Mouse (Mus musculus) small intestine, adult 2 months (tissue): Measurements from ENCODE around the gene 4632433K11Rik. TPM values are rescaled to one million over a fixed set of nuclear protein-coding genes. Genes with fewer than 3 reads are reported as not detected.

Experiments used
- H3K27ac ChIP-seq: fragments of 200-500 bp; 2 replicates; pipeline ENCODE4 v1.5.1; 2012; ENCODE audit warnings: low read depth, low read length, control low read depth, inconsistent platforms; ENCODE audit not compliant: insufficient read depth
- H3K27me3 ChIP-seq: fragments of 200-500 bp; 2 replicates; pipeline ENCODE4 v1.6.1; 2012; ENCODE audit warnings: mild to moderate bottlenecking, moderate library complexity, low read length, inconsistent platforms; ENCODE audit not compliant: control insufficient read depth, insufficient read depth
- H3K36me3 ChIP-seq: fragments of 200-500 bp; 2 replicates; pipeline ENCODE4 v1.6.1; 2012; ENCODE audit warnings: mild to moderate bottlenecking, low read length, control low read depth, inconsistent platforms; ENCODE audit not compliant: control insufficient read depth, insufficient read depth
- H3K4me1 ChIP-seq: fragments of 200-500 bp; 2 replicates; pipeline ENCODE4 v1.6.1; 2012; ENCODE audit warnings: low read length, inconsistent platforms, mixed read lengths; ENCODE audit not compliant: control insufficient read depth, insufficient read depth, insufficient read length
- H3K4me3 ChIP-seq: fragments of 200-500 bp; 2 replicates; pipeline ENCODE4 v1.5.1; 2012; ENCODE audit warnings: low read depth, mild to moderate bottlenecking, control low read depth, inconsistent platforms, low read length, moderate library complexity
- CTCF ChIP-seq: fragments of 200-500 bp; IDR thresholded peaks from 2 replicates; pipeline ENCODE4 v1.5.1; 2012; ENCODE audit warnings: low read depth, mild to moderate bottlenecking, control low read depth, inconsistent platforms, low read length, moderate library complexity, mixed read lengths; ENCODE audit not compliant: insufficient replicate concordance, insufficient read length; ENCODE audit errors: extremely low read depth
- POLR2A ChIP-seq: fragments of 200-500 bp; IDR thresholded peaks from 2 replicates; pipeline ENCODE4 v1.6.1; 2012; ENCODE audit warnings: low read depth, mild to moderate bottlenecking, control low read depth, inconsistent platforms, low read length, moderate library complexity
- WGBS: fragments of 180-500 bp; shearing (Covaris S2); methylation state at CpG from one replicate; pipeline ENCODE4 v1.1.7; 2018; 5-methylcytosine and 5-hydroxymethylcytosine counted together
- polyA plus RNA-seq: library from polyadenylated mRNA; depleted of rRNA; stranded (reverse); fragments of >200 nt; gene quantifications from 2 replicates; pipeline ENCODE4 v1.2.3, GENCODE M21; 2012

4632433K11Rik gene
- polyA plus RNA-seq, 1 experiment, result not detected

DNA sequence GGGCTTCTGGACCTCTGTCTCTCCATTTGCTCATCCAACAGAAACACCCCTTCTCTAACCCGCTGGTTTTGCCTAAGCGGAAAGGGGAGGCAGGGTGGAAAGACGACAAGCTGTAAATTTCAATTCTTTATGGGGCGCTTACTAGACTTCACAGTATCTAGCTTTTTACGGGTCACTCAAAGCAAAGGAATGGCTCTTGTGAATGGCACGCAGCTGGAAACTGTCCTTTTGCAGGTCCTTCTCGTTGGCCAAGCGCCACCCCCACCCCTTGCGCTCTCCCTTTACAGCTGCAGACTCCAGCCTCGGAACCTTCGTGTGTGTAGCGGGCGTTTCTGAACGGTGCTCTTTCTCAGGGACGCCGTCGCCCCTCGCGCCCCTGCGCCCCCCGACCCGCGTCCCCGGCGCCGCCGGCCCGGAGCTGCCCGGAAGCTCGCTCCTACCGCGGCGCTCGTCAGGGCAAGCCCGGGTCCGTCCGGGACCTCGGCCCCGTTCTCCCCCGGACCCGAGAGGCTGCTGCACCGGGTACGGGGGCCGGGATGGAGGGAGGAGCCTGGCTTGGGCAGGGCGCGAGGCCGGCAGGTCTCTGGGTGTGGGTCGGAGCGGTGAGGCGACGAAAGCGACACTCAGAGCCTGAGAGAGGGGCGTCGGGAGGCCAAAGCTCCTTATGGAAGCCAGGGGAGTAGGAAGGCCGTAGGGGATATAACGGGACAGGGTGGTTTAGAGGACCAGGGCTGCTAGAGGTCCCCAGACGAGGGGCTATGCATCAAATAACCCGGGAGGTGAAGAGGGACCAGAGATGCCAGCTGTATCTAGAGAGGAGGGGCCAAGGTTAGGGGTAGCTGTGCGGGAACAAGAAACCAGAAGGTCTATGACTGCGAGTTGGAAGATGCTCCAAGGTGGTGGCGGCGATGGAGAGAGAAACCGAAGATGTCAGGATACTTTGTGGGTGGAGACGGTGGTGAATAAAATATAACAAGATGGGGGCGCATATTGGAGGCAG is 17.6 kb downstream of the 4632433K11Rik start, which contains the start of gene Zfp580:
Zfp580 (plus strand) TSS at position 346 of the 1,000 bp plus-strand sequence.
- H3K4me3 ChIP-seq, result peak within 1 kb of the TSS; percentile 82
- TF ChIP-seq CTCF (no peak), POLR2A (peak; percentile 27; the same call in 1 of the 2 replicates)
- H3K36me3 ChIP-seq, result no peaks in the 10 kb centered on the region
- no peak within 1 kb of the TSS for H3K27ac ChIP-seq
- WGBS, result 2% methylated on average over 65 of the region's 65 CpGs
- peaks cover 4% of the 10 kb centered on the region for H3K4me1 ChIP-seq
- H3K27me3 ChIP-seq, result peaks cover 57% of the 10 kb centered on the region

DNA sequence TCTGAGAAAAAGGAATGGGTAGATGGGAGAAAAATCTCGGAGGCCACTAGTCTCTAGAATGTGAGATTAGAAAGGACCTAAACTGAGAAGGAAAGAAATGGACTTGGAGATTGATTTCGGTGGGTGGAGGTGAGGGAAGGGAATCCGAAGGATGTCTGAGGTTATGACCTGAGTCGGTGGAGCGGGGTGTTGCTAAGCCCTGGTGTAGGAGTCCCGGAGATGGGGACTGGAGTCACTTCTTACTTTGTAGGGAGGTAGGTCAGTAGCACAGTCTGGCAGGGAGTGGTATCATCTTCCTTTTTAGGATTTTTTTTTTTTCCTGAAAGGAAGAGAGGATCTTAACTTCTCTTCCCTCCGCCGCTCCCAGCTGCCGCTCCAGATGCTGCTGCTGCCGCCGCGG is 18.5 kb downstream of the 4632433K11Rik start:
- Histone ChIP-seq H3K4me3 (peak overlapping the region; percentile 18; the same call in 1 of the 2 replicates), H3K36me3 (no peaks in the 10 kb centered on the region), H3K27me3 (peaks cover 64% of the 10 kb centered on the region), H3K4me1 (peaks cover 6% of the 10 kb centered on the region), H3K27ac (no peak overlapping the region)
- TF ChIP-seq POLR2A, result no peak
- TF ChIP-seq CTCF, result no peak
- 9% methylated on average over 12 of the region's 12 CpGs for WGBS

DNA sequence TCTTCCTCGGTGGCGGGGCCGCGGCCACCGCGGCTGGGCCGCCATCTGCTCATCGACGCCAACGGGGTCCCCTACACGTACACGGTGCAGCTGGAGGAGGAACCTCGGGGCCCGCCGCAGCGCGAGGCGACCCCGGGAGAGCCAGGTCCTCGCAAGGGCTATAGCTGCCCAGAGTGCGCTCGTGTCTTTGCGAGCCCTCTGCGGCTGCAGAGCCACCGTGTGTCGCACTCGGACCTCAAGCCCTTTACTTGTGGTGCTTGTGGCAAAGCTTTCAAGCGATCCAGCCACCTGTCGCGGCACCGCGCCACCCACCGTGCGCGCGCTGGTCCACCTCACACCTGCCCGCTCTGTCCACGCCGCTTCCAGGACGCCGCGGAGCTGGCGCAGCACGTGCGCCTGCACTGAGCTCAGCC is 19.0 kb downstream of the 4632433K11Rik start:
- Histone ChIP-seq H3K4me3 (peak overlapping the region; percentile 18), H3K4me1 (peaks cover 6% of the 10 kb centered on the region), H3K27me3 (peaks cover 64% of the 10 kb centered on the region), H3K36me3 (no peaks in the 10 kb centered on the region), H3K27ac (no peak overlapping the region)
- 8% methylated on average over 45 of the region's 45 CpGs for WGBS
- TF ChIP-seq POLR2A (no peak), CTCF (no peak)

DNA sequence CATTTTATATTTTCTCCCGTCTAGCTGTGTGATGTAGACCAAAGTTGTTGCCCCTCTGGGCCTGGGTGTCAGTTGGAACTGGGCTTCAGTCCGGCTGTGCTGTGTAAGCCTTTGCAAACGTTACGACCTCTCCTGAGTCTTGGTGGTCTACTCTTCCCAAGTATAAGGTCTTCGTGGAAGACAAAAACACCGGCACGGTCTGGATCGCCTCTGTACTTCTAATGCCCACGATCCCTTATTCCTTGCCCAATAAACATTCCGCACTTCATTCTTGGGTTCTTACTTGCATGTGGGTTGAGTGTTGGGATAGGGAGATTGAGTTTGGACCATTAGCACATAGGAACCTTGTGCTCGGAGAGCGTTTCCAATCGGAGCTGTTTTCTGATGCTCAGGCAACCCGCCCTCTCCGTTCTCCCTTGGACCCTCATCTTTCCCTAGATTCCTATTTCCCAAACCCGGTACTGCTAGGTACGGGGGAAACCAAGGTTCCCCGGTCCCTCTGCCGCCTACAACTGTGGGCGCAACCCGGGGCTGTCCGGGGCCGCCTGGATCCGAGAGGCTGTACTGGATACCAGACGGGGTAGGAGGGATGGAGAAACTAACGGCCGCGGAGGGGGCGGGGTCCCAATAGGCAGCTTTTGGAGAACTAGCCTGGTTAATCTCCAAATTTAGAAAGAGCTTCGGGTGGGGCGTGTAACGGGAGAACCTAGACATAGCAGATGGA is 19.7 kb downstream of the 4632433K11Rik start:
- Histone ChIP-seq H3K27ac (no peak overlapping the region), H3K4me1 (peaks cover 6% of the 10 kb centered on the region), H3K27me3 (peaks cover 65% of the 10 kb centered on the region), H3K36me3 (no peaks in the 10 kb centered on the region), H3K4me3 (no peak overlapping the region)
- 19% methylated on average over 32 of the region's 32 CpGs for WGBS
- no peak for TF ChIP-seq CTCF
- no peak for TF ChIP-seq POLR2A

DNA sequence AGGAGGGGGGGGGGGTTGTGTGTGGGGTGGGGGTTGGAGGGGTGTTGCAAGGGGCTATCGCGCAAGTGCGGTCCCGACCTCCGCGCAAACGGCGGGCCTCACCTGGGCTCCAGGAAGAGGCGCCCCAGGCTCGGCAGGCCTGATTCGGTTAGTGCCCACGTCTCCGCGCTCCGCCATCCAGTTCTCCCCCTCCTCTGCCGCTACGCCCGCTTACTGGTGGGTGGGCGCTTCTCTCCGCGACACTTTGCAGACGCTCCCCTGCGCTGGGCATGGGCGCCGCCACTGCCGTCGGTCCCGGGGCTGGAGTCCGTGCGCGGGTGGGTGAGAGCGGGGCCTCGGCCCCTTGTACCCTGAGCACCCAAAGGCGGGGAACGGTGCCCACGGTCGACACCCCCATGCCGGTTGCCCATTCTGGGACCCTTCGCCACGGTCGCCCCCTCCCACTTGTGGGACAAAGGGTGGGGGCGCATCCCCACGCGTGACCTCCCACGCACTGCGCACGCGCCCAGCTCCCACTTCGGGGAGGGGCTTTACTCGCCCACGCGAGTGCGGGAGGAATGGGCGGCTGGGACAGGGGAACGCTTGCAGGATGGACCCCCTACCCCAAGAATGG is 22.8 kb downstream of the 4632433K11Rik start:
- whole genome bisulfite sequencing, result 4% methylated on average over 55 of the region's 55 CpGs
- no peak for TF ChIP-seq CTCF
- TF ChIP-seq POLR2A, result no peak
- H3K36me3 ChIP-seq, result no peaks in the 10 kb centered on the region
- H3K27ac ChIP-seq, result no peak overlapping the region
- peaks cover 10% of the 10 kb centered on the region for H3K4me1 ChIP-seq
- H3K4me3 ChIP-seq, result peak overlapping the region; percentile 28
- peaks cover 53% of the 10 kb centered on the region for H3K27me3 ChIP-seq

DNA sequence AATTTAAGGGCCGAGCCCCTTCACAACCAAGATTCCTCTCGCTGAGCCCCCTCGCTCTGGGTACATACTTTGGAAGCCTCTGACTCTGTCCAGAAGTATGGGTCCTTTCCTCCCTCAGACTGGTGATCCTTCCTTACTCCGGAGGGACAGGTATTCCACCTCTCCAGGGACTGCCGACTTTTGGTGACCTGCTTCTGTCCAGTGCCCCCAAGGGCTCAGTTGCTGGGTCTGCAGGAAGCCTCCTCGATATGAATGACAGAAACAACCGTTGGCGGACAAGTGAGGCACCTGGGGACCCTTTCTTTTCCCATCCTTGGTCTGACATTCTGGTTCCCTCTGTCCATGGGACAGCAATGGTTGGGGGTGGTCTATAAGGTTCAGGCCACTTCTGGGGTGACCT is 23.5 kb downstream of the 4632433K11Rik start:
- Histone ChIP-seq H3K27ac (no peak overlapping the region), H3K4me3 (no peak overlapping the region), H3K36me3 (no peaks in the 10 kb centered on the region), H3K27me3 (peaks cover 46% of the 10 kb centered on the region), H3K4me1 (peaks cover 10% of the 10 kb centered on the region)
- no peak for TF ChIP-seq POLR2A
- no peak for TF ChIP-seq CTCF
- 40% methylated on average over 8 of the region's 8 CpGs for WGBS

DNA sequence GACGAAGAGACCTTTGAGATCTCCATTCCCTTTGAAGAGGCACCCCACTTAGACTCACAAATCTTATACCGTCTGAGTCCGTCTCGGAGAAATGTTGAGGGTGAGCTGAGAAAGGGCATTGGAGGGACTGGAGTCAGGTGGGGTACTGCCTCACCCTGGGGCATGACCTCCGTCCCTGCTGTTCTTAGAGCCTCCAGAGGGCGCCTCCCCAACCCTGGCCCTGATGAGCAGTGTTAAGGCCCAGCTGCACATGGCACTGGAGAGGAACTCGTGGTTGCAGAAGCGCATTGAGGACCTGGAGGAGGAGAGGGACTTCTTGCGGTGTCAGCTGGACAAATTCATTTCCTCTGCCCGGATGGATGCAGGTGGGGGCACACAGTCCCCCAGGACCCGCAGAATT is 23.9 kb downstream of the 4632433K11Rik start:
- H3K36me3 ChIP-seq, result no peaks in the 10 kb centered on the region
- H3K27ac ChIP-seq, result no peak overlapping the region
- 45% methylated on average over 11 of the region's 11 CpGs for WGBS
- TF ChIP-seq CTCF, result no peak
- no peak for TF ChIP-seq POLR2A
- no peak overlapping the region for H3K4me3 ChIP-seq
- H3K4me1 ChIP-seq, result peaks cover 9% of the 10 kb centered on the region
- H3K27me3 ChIP-seq, result peaks cover 42% of the 10 kb centered on the region
